Mouse (Mus musculus) subcutaneous adipose tissue, adult 2 months (tissue): Measurements from ENCODE around the gene Ptk6. TPM values are rescaled to one million over a fixed set of nuclear protein-coding genes. Genes with fewer than 3 reads are reported as not detected.

Experiments used
- polyA plus RNA-seq: library from polyadenylated mRNA; depleted of rRNA; stranded (reverse); fragments of >200 nt; gene quantifications from 2 replicates; pipeline ENCODE4 v1.2.3, GENCODE M21; 2012; ENCODE audit warnings: low replicate concordance; rRNA removed

Gene Ptk6
- polyA plus RNA-seq: 0.03 and 0.19 TPM in 2 replicates

GRCm38 (mm10) chr2:181202422-181202821 lies at the start of gene Ptk6:
TSS of gene Ptk6 (minus strand) at chr2:181202789.

GRCm38 (mm10) chr2:181241602-181242313 lies 39.2 kb upstream of the Ptk6 start, which contains the start of gene Helz2:
TSS of gene Helz2 (minus strand) at chr2:181242027.

GRCm38 (mm10) chr2:181219538-181220216 lies 17.1 kb upstream of the Ptk6 start, which contains the start of gene Fndc11:
TSS of gene Fndc11 (plus strand) at chr2:181220013.

GRCm38 (mm10) chr2:181213021-181213445 lies 10.4 kb upstream of the Ptk6 start, which contains the start of gene Srms:
TSS of gene Srms (minus strand) at chr2:181213185.

GRCm38 (mm10) chr2:181187121-181188000 lies 15.2 kb downstream of the Ptk6 start, which contains the start of gene Ppdpf:
TSS of gene Ppdpf (plus strand) at chr2:181187247.

GRCm38 (mm10) chr2:181156248-181157121 lies 46.1 kb downstream of the Ptk6 start, which contains the start of gene Eef1a2:
TSS of gene Eef1a2 (minus strand) at chr2:181157014.

Other genes starting within 250 kb of the Ptk6 start
- 10.5 and 26.1 TPM in 2 replicates for gene Nkain4, start 248.1 kb downstream of the Ptk6 start, polyA plus RNA-seq
- gene Arfgap1, start 235.6 kb downstream of the Ptk6 start, polyA plus RNA-seq: 49.6 and 91.2 TPM in 2 replicates
- 1.7 and 3.8 TPM in 2 replicates for gene Col20a1, start 216.3 kb downstream of the Ptk6 start, polyA plus RNA-seq
- gene Chrna4, start 159.2 kb downstream of the Ptk6 start, polyA plus RNA-seq: 0.20 and 0.33 TPM in 2 replicates
- 0.06 and 0.20 TPM in 2 replicates for gene Kcnq2, start 67.5 kb downstream of the Ptk6 start, polyA plus RNA-seq
- gene Eef1a2, start 45.8 kb downstream of the Ptk6 start, polyA plus RNA-seq: 0.54 and 1.9 TPM in 2 replicates
- gene Ppdpf, start 15.5 kb downstream of the Ptk6 start, polyA plus RNA-seq: 136 and 163 TPM in 2 replicates
- 0.71 and 2.8 TPM in 2 replicates for gene Srms, start 10.4 kb upstream of the Ptk6 start, polyA plus RNA-seq
- gene Fndc11, start 17.2 kb upstream of the Ptk6 start, polyA plus RNA-seq: 0.27 and 0.50 TPM in 2 replicates
- gene Helz2, start 39.2 kb upstream of the Ptk6 start, polyA plus RNA-seq: 34.6 and 36.2 TPM in 2 replicates
- 15.7 and 22.0 TPM in 2 replicates for gene Gmeb2, start 85.2 kb upstream of the Ptk6 start, polyA plus RNA-seq
- 0.21 and 0.95 TPM in 2 replicates for gene Stmn3, start 111.7 kb upstream of the Ptk6 start, polyA plus RNA-seq
- gene Rtel1, start 117.0 kb upstream of the Ptk6 start, polyA plus RNA-seq: 48.1 and 81.8 TPM in 2 replicates
- gene Zgpat, start 162.1 kb upstream of the Ptk6 start, polyA plus RNA-seq: 34.1 and 66.0 TPM in 2 replicates
- gene Arfrp1, start 162.6 kb upstream of the Ptk6 start, polyA plus RNA-seq: 40.8 and 63.9 TPM in 2 replicates
- gene Lime1, start 177.3 kb upstream of the Ptk6 start, polyA plus RNA-seq: 42.7 and 88.5 TPM in 2 replicates